Mouse (Mus musculus) gastrocnemius, postnatal 10 days (tissue): Measurements from ENCODE around the gene Acox3. TPM values are rescaled to one million over a fixed set of nuclear protein-coding genes. Genes with fewer than 3 reads are reported as not detected.

Experiments
- DNase-seq: peaks from one replicate; pipeline ENCODE4 v3.0.0; 2021; ENCODE audit warnings: mixed read lengths
- long read RNA-seq, 2 experiments: library from polyadenylated mRNA; stranded (forward); transcript quantifications; one replicate each; pipeline ENCODE4 v2.0.0; 2021
- total RNA-seq, 2 experiments: library from RNA; stranded (reverse); gene quantifications; 2 replicates each; pipeline ENCODE4 v1.2.3; 2021

The Acox3 gene
- 10 to 100 TPM; 11.1 to 14.5 TPM for total RNA-seq
- long read RNA-seq, experiment 1, partial matches to known transcripts: 0 of 11 reads
- long read RNA-seq, experiment 1, other reads (novel, unspliced or antisense): 7 of 11 reads
- long read RNA-seq, experiment 2, partial matches to known transcripts: 5 of 15 reads
- long read RNA-seq, experiment 2, other reads (novel, unspliced or antisense): 7 of 15 reads

- peak; percentile 95 for DNase-seq
Observed at GRCm38 (mm10) chr5:35582445-35583220, at the start of gene Acox3. TSS of gene Acox3 (plus strand) at chr5:35583040.

DNA sequence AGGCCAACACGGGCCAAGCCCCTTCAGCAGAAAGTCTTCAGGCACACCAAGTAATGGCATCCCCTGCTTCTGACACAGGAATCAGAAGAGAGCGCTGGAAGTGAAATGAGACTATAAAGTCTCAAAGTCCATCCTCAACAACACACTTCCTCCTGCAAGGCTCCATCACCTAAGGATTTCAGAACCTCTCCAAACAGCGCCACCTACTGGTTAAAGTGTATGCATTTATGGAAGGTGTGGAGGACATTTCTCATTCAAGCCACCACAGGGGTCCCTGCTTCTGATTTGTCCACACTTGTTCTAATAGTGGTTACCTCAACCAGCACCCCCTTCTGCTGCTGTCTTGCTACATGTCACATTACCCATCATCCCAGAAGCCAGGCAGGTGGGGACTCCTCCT lies 46.6 kb upstream of the Acox3 start:
- DNase-seq: no peak

DNA sequence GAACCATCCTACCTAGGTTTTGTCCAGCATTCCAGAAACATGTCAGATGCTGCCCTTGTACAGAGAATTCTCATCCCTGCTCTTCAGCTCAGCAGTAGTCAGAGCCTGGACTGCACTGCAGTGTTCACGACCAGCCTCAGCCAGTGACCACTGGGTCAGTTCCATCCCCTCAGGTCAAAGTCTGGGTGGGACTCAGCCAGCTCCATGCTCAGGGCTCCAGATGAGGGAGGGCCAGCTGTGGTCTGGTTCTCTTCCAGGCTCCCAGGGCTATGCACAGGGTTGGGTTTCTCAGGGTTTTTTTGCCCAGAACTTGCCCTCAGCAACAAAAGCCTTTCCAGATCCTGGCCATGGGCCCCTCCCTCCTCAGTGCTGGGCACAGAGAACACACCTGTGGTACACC lies 45.4 kb upstream of the Acox3 start:
- DNase-seq: no peak

DNA sequence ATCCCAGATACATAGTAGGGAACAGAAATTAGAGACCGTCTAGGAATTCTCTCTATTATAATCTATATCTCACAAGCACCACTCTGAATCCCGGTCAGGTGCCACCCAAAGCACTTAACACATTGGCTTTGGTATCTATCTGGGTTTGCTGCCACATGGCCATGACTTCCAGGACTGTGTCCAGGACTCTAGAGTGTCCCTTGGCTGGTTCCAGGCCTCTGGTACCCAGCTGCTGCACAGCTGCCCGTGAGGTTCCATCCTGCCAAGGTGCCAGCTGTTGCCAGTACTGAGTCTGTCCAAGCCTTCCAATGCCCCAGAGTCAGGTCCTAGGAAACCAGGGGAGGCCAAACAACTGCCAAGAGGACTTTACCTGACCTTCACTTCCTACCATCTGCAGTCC lies 44.8 kb upstream of the Acox3 start:
- peak; percentile 50 for DNase-seq

DNA sequence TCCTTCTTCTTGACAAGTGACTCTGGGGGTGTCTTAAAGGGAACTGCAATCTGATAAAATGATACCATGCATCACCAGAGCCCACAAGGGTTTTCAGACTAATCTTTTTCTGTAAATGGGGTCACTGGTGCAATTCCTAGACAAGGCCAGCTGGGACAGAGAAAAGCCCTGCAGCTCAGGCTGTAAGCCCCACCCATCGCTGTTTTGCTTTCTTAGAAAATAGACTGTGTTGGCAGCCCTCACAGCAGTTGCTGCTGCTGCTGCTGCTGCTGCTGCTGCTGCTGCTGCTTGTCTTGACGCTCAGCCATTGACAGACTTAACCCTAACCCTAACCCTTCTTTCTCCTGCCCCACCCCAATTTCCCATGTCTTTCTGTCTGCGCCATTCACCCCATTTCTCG lies 43.3 kb upstream of the Acox3 start:
- no peak for DNase-seq

GRCm38 (mm10) chr5:35540555-35540954 lies 42.3 kb upstream of the Acox3 start:
- no peak for DNase-seq

GRCm38 (mm10) chr5:35541059-35541790 lies 41.6 kb upstream of the Acox3 start:
- no peak for DNase-seq

DNA sequence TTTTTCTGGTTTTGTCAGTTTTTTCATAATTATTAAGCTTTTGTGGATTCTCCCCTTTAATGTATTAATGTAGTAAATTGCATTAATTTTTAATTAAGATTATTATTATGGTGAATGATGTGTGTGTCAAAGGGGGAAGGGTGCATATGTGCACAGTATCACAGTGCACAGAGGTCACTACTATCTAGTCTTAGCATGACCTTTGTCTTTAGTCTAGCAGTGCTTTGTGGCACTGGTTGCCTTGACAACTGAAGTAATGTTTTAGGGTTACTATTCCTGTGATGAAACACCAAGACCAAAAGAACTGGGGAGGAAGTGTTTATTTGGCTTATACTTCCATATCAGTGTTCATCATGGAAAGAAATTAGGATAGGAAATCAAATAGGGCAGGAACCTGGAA lies 36.7 kb upstream of the Acox3 start:
- DNase-seq: no peak

- DNase-seq: no peak
Observed at GRCm38 (mm10) chr5:35551855-35552837, 30.7 kb upstream of the Acox3 start.

- DNase-seq: no peak
Observed at GRCm38 (mm10) chr5:35552838-35553539, 29.9 kb upstream of the Acox3 start.

DNA sequence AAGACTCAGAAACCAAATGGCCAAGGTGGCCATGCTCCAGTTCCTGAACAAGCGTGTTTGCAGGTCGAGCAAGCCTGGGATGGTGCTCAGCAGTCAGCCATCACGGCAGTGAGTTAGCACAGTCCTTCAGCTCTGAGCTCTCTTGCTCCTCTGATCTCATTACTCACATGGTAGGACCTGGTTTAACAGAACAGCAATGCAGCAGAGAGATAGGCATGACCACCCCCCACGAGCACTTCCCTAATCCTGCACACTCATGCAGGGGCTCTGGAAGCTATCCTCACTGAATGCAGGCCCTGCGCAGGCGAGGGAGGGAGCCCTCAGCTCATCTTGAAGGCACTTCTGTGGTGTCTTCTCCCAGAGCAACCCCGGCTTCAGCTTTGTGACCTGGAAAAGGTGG lies 26.4 kb upstream of the Acox3 start:
- DNase-seq: no peak

DNA sequence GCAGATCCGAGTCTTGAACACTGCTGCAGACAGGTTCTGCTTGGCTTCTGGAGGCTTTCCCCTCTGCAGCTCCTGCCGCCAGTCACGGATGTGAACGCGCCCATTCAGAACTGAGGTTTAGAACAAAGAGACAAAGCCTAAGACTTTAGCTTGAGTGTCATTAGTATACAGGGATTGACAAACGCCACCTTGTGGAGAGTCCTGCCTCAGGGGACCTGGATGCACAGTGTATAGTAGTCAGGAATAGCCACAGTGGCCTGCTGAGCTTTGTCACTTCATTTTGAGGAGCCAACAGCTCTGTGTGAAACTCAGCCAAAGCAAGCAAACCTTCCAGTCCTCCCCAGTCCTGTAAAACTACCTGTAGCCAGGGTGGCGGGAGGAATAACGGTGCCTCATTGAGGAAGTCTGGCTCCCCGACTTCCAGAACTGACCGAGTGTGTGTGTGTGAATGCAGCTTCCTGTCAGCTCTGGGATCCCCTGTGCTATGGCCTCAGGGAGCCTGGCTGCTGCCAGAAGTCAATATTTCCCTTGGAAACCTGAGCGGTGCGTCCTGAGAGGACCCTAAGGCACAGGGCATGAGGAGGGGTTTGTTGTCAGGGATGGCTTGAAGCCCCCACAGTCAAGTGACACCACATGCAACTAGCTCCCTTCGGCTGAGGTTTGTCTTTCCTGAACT lies 24.8 kb upstream of the Acox3 start:
- no peak for DNase-seq

GRCm38 (mm10) chr5:35559447-35559846 lies 23.4 kb upstream of the Acox3 start:
- DNase-seq: no peak

- DNase-seq: no peak
Observed at GRCm38 (mm10) chr5:35562616-35563015, 20.2 kb upstream of the Acox3 start.

GRCm38 (mm10) chr5:35563449-35563848 lies 19.4 kb upstream of the Acox3 start:
- peak; percentile 91 for DNase-seq

- DNase-seq: no peak
Observed at GRCm38 (mm10) chr5:35565217-35565616, 17.6 kb upstream of the Acox3 start.

DNA sequence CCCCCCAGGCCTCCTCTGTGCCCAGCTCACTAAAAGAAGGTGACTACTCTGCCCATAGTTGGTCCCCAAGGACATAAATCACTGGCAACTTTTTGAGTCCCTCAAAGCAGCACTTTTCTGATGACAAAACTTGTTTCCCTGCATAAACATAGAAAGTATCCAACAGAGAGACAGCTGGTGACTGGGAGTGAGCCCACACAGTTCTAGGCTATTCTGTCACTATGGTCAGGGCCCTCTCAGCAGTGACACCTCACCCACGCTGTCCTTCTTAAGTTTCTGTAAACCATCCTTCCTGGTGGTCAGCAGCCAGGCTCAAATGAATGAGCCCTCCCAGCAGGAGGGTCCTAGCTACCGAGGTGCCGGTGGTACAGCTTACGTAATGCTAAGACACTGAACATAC lies 16.2 kb upstream of the Acox3 start:
- DNase-seq: no peak

GRCm38 (mm10) chr5:35571546-35571945 lies 11.3 kb upstream of the Acox3 start:
- no peak for DNase-seq

DNA sequence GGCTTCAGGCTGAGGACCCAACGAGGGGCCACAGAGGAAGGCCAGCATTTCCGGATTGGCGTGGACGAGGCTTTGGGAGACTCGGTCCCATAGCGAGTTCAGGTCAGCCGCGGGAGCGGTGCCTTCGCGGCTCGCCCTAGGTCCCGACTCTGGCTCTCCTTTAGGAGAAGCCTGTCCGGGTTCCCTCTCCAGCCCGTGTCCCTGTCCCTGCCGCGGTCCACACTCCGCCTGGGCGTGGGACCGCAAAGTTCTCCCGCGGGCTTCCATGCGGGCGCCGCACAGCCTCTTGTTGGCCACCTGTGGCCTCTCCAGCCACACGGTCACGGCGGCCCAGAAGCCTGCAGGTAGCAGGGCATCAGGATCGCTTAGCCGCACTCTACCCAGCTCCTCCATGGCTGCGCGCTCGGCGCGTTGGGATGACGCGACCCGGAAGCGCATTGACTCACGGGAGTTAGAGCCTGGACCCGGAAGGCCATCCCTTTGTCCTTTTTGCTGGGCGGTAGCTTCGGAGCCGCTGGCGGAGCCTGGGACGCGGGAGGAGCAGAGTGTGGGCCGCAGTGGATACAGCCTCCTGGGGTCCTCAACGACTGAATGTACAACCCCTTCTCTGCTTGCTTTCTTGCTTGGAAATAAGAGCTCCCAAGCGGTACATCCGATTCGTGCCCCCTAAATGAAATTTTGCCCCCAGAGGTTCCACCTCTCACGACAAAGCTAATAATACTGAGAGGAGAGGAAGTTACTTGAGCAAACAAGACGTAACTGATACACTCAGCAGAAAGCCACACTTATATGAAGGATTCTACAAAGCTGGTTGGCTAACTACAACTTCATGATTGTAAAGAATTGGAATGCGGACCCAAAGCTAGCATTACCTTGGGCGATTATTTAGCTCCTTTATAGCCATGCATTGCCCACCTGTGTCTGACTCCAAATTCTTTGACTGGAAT lies 7.9 kb upstream of the Acox3 start, which contains the start of gene Trmt44:
TSS of gene Trmt44 (minus strand) at position 418 of the 947 bp plus-strand sequence.
- peak; percentile 91 for DNase-seq
